Mouse (Mus musculus): Measurements from ENCODE around the gene Faap100.
"Not testable (repeated sequence)": the region's sequence is repeated elsewhere in the genome, so short reads cannot be mapped to it uniquely, and the experiment has no call there.

Gene Faap100

GRCm38 (mm10) chr11:120378611-120379540 is at the start of gene Faap100:
Gene Faap100, minus strand, starts transcription at chr11:120378764.
- DNase-seq (ENCODE audit: extremely low read depth, insufficient read length, low spot score): peak; percentile 96

DNA sequence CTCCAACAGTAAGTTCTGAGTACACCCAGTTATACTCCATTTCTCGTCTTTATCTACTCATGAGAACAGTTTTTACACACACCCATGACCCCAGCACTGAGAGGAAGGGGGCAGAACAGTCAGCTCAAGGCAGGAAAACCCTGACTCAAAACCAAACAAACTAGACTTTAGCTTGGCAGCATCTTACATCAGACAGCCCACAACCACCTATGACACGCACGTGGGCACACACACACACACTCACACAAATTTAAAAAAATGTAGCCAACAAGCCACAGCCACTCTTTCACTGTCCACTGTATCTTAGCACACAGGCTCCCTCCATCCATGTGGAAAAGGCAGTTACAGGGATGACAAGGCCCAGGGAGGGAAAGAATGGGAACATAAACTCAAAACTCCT is 48.2 kb upstream of the Faap100 start:
- no peak for DNase-seq (ENCODE audit: extremely low read depth, insufficient read length, low spot score)

- no peak for DNase-seq (ENCODE audit: extremely low read depth, insufficient read length, low spot score)
These were observed 45.2 kb upstream of the Faap100 start for GRCm38 (mm10) chr11:120423569-120424295.

GRCm38 (mm10) chr11:120422651-120423568 is 44.3 kb upstream of the Faap100 start:
- DNase-seq (ENCODE audit: extremely low read depth, insufficient read length, low spot score): no peak

GRCm38 (mm10) chr11:120418592-120418991 is 40.0 kb upstream of the Faap100 start:
- DNase-seq (ENCODE audit: extremely low read depth, insufficient read length, low spot score): no peak

GRCm38 (mm10) chr11:120417852-120418251 is 39.3 kb upstream of the Faap100 start:
- DNase-seq (ENCODE audit: extremely low read depth, insufficient read length, low spot score): no peak

- DNase-seq (ENCODE audit: extremely low read depth, insufficient read length, low spot score): not testable (repeated sequence)
These were observed 35.1 kb upstream of the Faap100 start for GRCm38 (mm10) chr11:120413621-120414020.

DNA sequence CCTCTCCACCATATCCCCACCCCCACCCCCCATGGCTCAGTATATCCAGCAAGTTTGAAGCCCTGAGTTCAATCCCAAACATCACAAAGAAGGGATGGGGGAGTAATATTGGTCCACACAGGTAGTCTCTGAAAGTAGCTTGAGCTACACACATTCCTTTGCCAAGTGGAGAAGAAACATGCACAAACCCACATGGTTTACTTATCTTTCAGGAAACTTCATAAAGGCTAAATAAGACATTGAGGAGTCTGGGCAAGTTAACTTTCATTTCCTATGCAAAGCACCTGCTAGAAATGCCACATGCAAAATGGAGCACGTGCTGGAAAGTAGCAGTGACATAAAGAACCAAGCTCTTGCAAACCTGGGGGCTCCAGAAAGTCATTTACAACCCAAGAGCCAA is 27.9 kb upstream of the Faap100 start:
- no peak for DNase-seq (ENCODE audit: extremely low read depth, insufficient read length, low spot score)

GRCm38 (mm10) chr11:120405867-120406266 is 27.3 kb upstream of the Faap100 start:
- no peak for DNase-seq (ENCODE audit: extremely low read depth, insufficient read length, low spot score)

DNA sequence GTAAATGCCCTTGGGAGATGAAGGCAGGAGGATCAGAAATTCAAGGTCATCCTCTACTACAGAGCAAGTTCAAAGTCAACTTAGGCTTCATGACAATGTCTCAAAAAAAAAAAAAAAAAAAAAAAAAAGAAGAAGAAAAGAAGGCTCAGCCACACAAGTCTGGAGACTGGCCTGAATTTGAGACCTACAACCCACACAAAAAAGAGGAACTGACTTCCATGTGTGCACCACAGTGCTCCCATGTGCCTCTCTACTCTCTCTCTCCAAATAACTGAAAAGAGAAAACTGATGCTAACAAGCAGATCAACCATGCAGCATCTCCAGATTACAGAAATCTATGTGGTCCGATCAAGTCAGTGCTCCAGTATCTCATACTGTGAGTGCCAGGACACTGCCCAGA is 26.2 kb upstream of the Faap100 start:
- DNase-seq (ENCODE audit: extremely low read depth, insufficient read length, low spot score): no peak

- no peak for DNase-seq (ENCODE audit: extremely low read depth, insufficient read length, low spot score)
These were observed 20.8 kb upstream of the Faap100 start for GRCm38 (mm10) chr11:120399319-120399718.

- DNase-seq (ENCODE audit: extremely low read depth, insufficient read length, low spot score): no peak
These were observed 19.0 kb upstream of the Faap100 start for GRCm38 (mm10) chr11:120397602-120398001.

DNA sequence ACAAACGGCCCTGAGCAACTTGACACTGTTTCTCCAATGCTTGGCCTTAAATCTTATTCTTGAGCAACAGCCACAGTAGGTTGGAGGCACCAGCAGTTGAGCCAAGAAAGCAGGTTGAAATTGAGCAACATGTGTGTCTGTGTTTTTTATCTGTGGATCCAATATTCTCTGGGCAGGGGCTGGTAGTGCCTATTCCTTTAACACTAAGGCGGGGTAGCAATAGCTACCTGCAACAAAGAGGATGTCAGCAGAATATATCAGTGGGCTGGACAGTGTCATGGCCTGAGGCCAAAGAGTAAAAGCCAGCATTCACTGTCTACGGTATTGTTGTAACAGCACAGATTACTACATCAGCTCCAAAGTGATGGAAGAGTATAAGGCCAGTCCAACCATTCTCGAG is 17.1 kb upstream of the Faap100 start:
- DNase-seq (ENCODE audit: extremely low read depth, insufficient read length, low spot score): no peak

GRCm38 (mm10) chr11:120388580-120388979 is 10.0 kb upstream of the Faap100 start:
- no peak for DNase-seq (ENCODE audit: extremely low read depth, insufficient read length, low spot score)

- DNase-seq (ENCODE audit: extremely low read depth, insufficient read length, low spot score): no peak
These were observed 8.6 kb upstream of the Faap100 start for GRCm38 (mm10) chr11:120387157-120387556.

DNA sequence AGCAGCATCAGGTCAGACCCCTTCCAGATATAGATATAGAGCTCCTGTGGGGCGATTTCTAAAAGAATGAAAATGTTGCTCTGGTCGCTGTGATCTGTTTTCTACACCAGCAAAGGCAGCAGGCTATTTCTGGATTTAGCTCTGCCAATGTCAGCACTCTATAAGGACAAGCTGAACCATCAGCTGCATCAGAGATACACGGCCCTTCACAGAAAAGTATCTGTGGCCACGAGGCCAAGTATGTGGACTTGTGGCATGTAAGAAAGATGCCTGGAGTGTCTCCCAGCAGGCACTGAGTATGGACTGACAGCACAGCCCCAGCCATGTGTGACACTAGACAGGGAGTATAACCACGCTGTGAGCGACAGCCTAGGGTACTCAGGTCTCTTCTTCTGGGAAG is 8.1 kb upstream of the Faap100 start:
- no peak for DNase-seq (ENCODE audit: extremely low read depth, insufficient read length, low spot score)

- no peak for DNase-seq (ENCODE audit: extremely low read depth, insufficient read length, low spot score)
These were observed 3.9 kb upstream of the Faap100 start for GRCm38 (mm10) chr11:120382509-120382908.

- DNase-seq (ENCODE audit: extremely low read depth, insufficient read length, low spot score): no peak
These were observed 2.6 kb upstream of the Faap100 start for GRCm38 (mm10) chr11:120381157-120381556.

GRCm38 (mm10) chr11:120380271-120380670 is 1.7 kb upstream of the Faap100 start:
- no peak for DNase-seq (ENCODE audit: extremely low read depth, insufficient read length, low spot score)

GRCm38 (mm10) chr11:120378031-120378610 is 443 bp downstream of the Faap100 start:
- DNase-seq (ENCODE audit: extremely low read depth, insufficient read length, low spot score): no peak

Data from 3134 (cell line).